Mouse (Mus musculus): ENCODE results near the gene Gdpd5. TPM values are rescaled to one million over a fixed set of nuclear protein-coding genes. Genes with fewer than 3 reads are reported as not detected.
A peak's percentile ranks its signal among the peaks of the same experiment; 100 is the strongest.
"Not testable (repeated sequence)": the region's sequence is repeated elsewhere in the genome, so short reads cannot be mapped to it uniquely, and the experiment has no call there.

Gene Gdpd5
- polyA plus RNA-seq, 1 experiment from 2014 or later: 24.1 TPM

DNA sequence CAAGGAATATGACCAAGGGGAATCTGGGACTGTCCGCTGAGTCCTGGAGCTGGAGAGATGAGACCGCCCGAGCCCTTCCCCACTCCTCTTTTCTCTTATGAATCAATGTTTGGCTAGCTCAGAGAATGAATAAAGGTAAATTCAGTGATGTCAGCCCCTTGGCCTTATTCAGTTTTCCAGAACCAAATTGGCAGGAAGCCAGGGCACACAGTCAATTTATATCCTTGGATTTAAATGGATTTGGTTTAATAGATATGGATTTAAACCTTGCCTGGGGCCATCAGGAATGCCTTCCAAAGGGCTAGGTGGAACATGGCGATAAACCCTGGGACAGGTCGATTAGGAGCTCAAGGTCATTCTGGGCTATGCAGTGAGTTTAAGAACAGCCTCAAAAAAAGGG is 108.5 kb downstream of the Gdpd5 start:
- no peak overlapping the region for H3K27ac ChIP-seq (ENCODE audit: low read length)
- no peaks in the 10 kb centered on the region for H3K4me1 ChIP-seq (replicated peaks; ENCODE audit: control insufficient read depth, insufficient read depth, low read length)
- no peak overlapping the region for H3K4me2 ChIP-seq (ENCODE audit: low read depth, low read length)
- H3K4me3 ChIP-seq (ENCODE audit: low read length): no peak overlapping the region
- ATAC-seq (ENCODE audit: low read depth): no peak
- H3K9ac ChIP-seq (ENCODE audit: low read length): no peak overlapping the region
- no peaks in the 10 kb centered on the region for H3K36me3 ChIP-seq (ENCODE audit: control insufficient read depth, insufficient read depth, low read length)
- H3K27me3 ChIP-seq (ENCODE audit: control insufficient read depth, insufficient read depth, low read depth, low read length): no peaks in the 10 kb centered on the region
- no peaks in the 10 kb centered on the region for H3K9me3 ChIP-seq (ENCODE audit: control insufficient read depth, low read length)
- whole genome bisulfite sequencing: 62% methylated on average over 5 of the region's 5 CpGs

DNA sequence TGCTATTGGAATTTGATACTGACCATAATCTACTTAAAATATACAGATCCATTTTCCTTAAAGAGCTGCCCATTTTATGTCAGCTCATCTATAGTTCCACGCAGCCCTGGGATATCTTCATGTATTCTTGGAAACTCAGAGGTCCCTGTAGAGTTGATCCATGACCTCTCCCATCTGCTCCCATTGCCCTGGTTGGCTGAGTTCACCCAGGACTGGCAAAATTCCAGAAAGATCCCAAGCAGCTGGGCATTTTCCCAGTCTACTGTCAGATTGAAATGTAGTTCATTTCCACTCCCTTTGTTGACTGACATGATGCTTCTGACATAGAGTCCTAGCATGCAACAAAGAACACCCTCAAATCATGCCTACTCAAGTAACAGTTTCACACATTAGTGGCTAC is 117.9 kb downstream of the Gdpd5 start:
- Histone ChIP-seq H3K36me3 (ENCODE audit: control insufficient read depth, insufficient read depth, low read length) (no peaks in the 10 kb centered on the region), H3K4me2 (ENCODE audit: low read depth, low read length) (no peak overlapping the region), H3K4me3 (ENCODE audit: low read length) (no peak overlapping the region), H3K9ac (ENCODE audit: low read length) (no peak overlapping the region), H3K4me1 (replicated peaks; ENCODE audit: control insufficient read depth, insufficient read depth, low read length) (peaks cover 3% of the 10 kb centered on the region), H3K9me3 (ENCODE audit: control insufficient read depth, low read length) (no peaks in the 10 kb centered on the region), H3K27ac (ENCODE audit: low read length) (no peak overlapping the region), H3K27me3 (ENCODE audit: control insufficient read depth, insufficient read depth, low read depth, low read length) (no peaks in the 10 kb centered on the region)
- WGBS: 34% methylated on average over 1 of the region's 1 CpGs
- peak; percentile 56 for ATAC-seq (ENCODE audit: low read depth)

DNA sequence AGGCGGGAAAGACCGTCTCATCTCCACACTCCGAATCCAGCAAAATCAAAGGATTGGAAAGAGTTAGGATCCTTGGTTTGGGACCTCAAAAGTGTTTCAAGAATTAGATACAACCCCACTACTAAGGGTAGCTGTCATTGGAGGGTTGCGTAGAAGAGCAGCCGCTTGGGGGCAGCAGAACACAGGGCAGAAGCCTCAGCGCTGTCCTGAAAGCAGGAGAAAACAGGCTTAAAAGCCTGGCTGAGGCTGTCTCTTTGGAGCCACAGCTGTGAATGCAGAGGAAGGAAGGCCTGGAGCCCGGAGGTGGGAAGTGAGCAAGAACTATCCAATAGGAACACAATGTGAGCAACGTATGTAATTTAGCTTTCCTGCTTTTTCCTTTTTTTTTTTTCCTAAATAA is 119.0 kb downstream of the Gdpd5 start:
- H3K27ac ChIP-seq (ENCODE audit: low read length): no peak overlapping the region
- no peak overlapping the region for H3K9ac ChIP-seq (ENCODE audit: low read length)
- H3K4me2 ChIP-seq (ENCODE audit: low read depth, low read length): no peak overlapping the region
- no peak overlapping the region for H3K4me3 ChIP-seq (ENCODE audit: low read length)
- under 1% methylated on average over 8 of the region's 8 CpGs for WGBS
- no peaks in the 10 kb centered on the region for H3K36me3 ChIP-seq (ENCODE audit: control insufficient read depth, insufficient read depth, low read length)
- H3K27me3 ChIP-seq (ENCODE audit: control insufficient read depth, insufficient read depth, low read depth, low read length): no peaks in the 10 kb centered on the region
- no peaks in the 10 kb centered on the region for H3K9me3 ChIP-seq (ENCODE audit: control insufficient read depth, low read length)
- peaks cover 3% of the 10 kb centered on the region for H3K4me1 ChIP-seq (replicated peaks; ENCODE audit: control insufficient read depth, insufficient read depth, low read length)
- ATAC-seq (ENCODE audit: low read depth): peak; percentile 93

DNA sequence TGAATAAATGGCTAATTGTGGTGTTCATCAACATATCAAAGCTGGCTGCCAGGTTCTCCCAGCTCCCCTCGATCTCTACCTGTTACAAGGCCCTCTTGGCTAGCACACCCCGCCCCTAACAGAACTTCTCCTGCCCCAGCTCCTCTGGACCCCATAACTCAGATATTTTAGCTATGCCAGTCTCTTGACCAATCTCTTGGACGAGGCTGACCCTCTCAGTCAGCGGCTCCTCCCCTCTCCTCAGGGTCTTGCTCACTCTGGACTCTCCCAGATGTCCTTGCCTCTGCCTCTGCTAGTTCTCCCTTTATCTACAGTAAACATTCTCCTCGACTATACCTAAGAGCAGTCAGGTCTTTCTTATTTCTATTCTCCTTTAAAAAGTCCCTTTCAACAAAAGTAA is 119.4 kb downstream of the Gdpd5 start:
- H3K27me3 ChIP-seq (ENCODE audit: control insufficient read depth, insufficient read depth, low read depth, low read length): no peaks in the 10 kb centered on the region
- no peak overlapping the region for H3K9ac ChIP-seq (ENCODE audit: low read length)
- no peaks in the 10 kb centered on the region for H3K9me3 ChIP-seq (ENCODE audit: control insufficient read depth, low read length)
- H3K36me3 ChIP-seq (ENCODE audit: control insufficient read depth, insufficient read depth, low read length): no peaks in the 10 kb centered on the region
- H3K4me1 ChIP-seq (replicated peaks; ENCODE audit: control insufficient read depth, insufficient read depth, low read length): peaks cover 3% of the 10 kb centered on the region
- no peak overlapping the region for H3K4me3 ChIP-seq (ENCODE audit: low read length)
- H3K4me2 ChIP-seq (ENCODE audit: low read depth, low read length): no peak overlapping the region
- peak; percentile 47; the same call in 1 of the 2 replicates for ATAC-seq (ENCODE audit: low read depth)
- H3K27ac ChIP-seq (ENCODE audit: low read length): no peak overlapping the region
- WGBS: 21% methylated on average over 5 of the region's 5 CpGs

DNA sequence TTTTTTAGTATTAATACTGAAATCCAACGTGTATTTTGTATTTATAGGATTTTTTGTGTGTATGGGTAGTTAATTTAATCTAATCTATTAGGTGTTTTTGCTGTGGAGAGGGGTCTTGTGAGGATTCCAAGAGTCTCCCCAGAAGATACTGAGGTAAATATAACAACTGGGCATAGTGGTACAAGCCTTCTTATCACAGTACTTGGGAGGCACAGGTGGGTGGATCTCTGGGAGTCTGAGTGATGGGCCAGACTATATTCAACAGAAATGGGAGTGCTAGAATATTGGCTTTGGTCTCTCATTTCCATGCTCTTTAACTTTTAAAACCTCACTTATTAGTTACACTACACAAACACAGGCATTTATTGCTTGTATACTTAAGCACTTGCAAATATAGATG is 119.9 kb downstream of the Gdpd5 start:
- peaks cover 3% of the 10 kb centered on the region for H3K4me1 ChIP-seq (replicated peaks; ENCODE audit: control insufficient read depth, insufficient read depth, low read length)
- no peak overlapping the region for H3K9ac ChIP-seq (ENCODE audit: low read length)
- no peak overlapping the region for H3K4me3 ChIP-seq (ENCODE audit: low read length)
- H3K27me3 ChIP-seq (ENCODE audit: control insufficient read depth, insufficient read depth, low read depth, low read length): no peaks in the 10 kb centered on the region
- WGBS: 41% methylated on average over 1 of the region's 1 CpGs
- H3K9me3 ChIP-seq (ENCODE audit: control insufficient read depth, low read length): no peaks in the 10 kb centered on the region
- H3K4me2 ChIP-seq (ENCODE audit: low read depth, low read length): no peak overlapping the region
- no peak for ATAC-seq (ENCODE audit: low read depth)
- no peaks in the 10 kb centered on the region for H3K36me3 ChIP-seq (ENCODE audit: control insufficient read depth, insufficient read depth, low read length)
- H3K27ac ChIP-seq (ENCODE audit: low read length): no peak overlapping the region

DNA sequence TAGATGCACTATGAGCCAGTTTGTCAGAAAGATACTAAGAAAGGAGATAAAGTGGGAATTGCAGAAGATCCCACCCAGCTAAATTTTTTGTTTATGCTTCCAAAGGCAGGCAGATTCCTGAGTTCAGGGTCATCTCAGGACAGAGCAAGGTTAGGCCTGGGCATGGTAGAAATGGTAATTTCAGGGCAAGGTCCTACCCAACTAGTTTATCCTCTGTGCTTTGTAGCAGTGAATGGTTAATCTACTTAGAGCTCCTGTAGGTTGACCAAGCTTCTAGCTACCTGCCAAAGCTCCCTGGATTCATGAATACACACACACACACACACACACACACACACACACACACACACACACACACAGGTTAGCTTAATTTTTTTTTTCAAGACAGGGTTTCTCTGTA is 123.3 kb downstream of the Gdpd5 start:
- no peaks in the 10 kb centered on the region for H3K27me3 ChIP-seq (ENCODE audit: control insufficient read depth, insufficient read depth, low read depth, low read length)
- no peak overlapping the region for H3K4me3 ChIP-seq (ENCODE audit: low read length)
- no peak overlapping the region for H3K4me2 ChIP-seq (ENCODE audit: low read depth, low read length)
- H3K36me3 ChIP-seq (ENCODE audit: control insufficient read depth, insufficient read depth, low read length): no peaks in the 10 kb centered on the region
- H3K27ac ChIP-seq (ENCODE audit: low read length): no peak overlapping the region
- 0 out of 2 replicates have a peak, but pooled peaks cover 2% of the 10 kb centered on the region for H3K9me3 ChIP-seq (ENCODE audit: control insufficient read depth, low read length)
- peaks cover 3% of the 10 kb centered on the region for H3K4me1 ChIP-seq (replicated peaks; ENCODE audit: control insufficient read depth, insufficient read depth, low read length)
- no peak for ATAC-seq (ENCODE audit: low read depth)
- no peak overlapping the region for H3K9ac ChIP-seq (ENCODE audit: low read length)

DNA sequence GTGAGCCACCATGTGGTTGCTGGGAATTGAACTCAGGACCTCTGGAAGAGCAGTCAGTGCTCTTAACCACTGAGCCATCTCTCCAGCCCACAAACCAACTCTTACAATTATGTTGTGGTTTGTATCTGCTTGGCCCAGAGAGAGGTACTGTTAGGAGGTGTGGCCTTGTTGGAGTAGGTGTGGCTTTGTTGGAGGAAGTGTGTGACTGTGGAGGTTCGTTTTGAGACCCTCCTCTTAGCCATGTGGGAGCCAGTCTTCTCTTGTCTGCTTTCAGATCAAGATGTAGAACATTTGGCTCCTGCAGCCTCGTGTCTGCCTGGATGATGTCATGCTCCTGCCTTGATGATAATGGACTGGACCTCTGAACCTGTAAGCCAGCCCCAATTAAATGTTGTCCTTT is 127.0 kb downstream of the Gdpd5 start:
- H3K27ac ChIP-seq (ENCODE audit: low read length); H3K9ac ChIP-seq (ENCODE audit: low read length); H3K4me2 ChIP-seq (ENCODE audit: low read depth, low read length); H3K27me3 ChIP-seq (ENCODE audit: control insufficient read depth, insufficient read depth, low read depth, low read length); H3K4me1 ChIP-seq (replicated peaks; ENCODE audit: control insufficient read depth, insufficient read depth, low read length); H3K4me3 ChIP-seq (ENCODE audit: low read length); ATAC-seq (ENCODE audit: low read depth); H3K36me3 ChIP-seq (ENCODE audit: control insufficient read depth, insufficient read depth, low read length); H3K9me3 ChIP-seq (ENCODE audit: control insufficient read depth, low read length): not testable (repeated sequence)
- WGBS: 13% methylated on average over 2 of the region's 2 CpGs

DNA sequence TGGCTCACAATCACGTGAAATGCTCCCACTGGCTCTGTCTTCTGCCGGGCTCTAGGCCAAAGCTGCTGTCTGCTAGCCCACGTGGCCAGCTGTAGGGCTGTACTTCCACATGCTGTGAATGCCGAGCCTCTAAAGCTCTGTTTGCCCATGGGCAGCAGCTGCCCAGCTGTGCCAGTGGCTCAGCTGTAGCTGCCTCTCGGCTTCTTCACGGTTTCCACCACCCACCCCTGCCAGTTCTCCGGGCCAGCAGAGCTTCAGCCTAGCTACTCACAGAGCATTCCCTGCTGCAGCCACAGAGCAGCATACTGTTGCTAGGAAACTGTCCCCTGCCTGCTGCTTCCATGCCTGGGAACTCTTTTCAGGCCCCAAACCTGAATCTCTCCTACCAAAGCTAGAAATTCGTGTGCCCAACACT is 128.9 kb downstream of the Gdpd5 start:
- H3K4me1 ChIP-seq (replicated peaks; ENCODE audit: control insufficient read depth, insufficient read depth, low read length): peaks cover 5% of the 10 kb centered on the region
- no peaks in the 10 kb centered on the region for H3K36me3 ChIP-seq (ENCODE audit: control insufficient read depth, insufficient read depth, low read length)
- WGBS: 9% methylated on average over 8 of the region's 8 CpGs
- no peak overlapping the region for H3K27ac ChIP-seq (ENCODE audit: low read length)
- 0 out of 2 replicates have a peak, but pooled peaks cover 2% of the 10 kb centered on the region for H3K9me3 ChIP-seq (ENCODE audit: control insufficient read depth, low read length)
- no peak overlapping the region for H3K4me3 ChIP-seq (ENCODE audit: low read length)
- no peaks in the 10 kb centered on the region for H3K27me3 ChIP-seq (ENCODE audit: control insufficient read depth, insufficient read depth, low read depth, low read length)
- no peak overlapping the region for H3K4me2 ChIP-seq (ENCODE audit: low read depth, low read length)
- peak; percentile 60; the same call in 1 of the 2 replicates for ATAC-seq (ENCODE audit: low read depth)
- H3K9ac ChIP-seq (ENCODE audit: low read length): no peak overlapping the region
